Mouse (Mus musculus): Measurements from ENCODE around the gene Lysmd1.
A peak's percentile ranks its signal among the peaks of the same experiment; 100 is the strongest.

Gene Lysmd1

DNA sequence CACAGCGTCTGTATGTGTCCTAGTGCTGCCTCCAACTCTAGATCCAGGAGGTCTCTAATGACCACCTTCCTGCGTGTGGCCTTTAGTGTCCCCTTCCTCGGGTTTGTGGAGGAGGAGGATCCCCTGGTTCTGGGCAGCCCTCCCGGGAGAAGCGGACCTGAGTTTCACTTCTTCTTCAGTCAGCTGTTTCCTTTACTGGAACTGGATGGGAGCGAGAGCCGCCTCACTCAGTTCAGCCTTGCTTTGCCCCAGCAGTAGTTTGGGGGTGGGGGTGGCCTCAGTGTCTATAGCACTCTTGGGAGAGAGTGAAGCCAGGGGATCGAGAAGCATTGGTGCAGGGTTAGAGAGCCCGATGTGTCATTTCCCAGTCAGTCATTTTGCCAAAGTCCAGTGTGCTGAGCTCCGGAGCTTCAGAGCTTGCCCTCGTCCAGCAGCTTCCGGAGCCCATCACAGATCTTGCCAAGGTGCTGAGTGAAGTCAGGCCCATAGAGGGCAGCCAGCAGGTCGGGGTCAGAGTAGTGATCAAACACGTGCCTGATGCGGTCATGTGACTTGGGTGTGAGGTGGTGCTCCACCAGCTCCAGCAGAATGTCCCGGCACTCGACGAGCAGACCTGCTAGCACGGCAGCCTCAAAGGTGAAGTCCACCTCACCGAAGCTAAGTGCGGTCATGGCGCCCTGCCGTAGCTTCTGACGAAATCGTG, 5.8 kb downstream of the Lysmd1 start:
- peak; percentile 26 for DNase-seq

DNA sequence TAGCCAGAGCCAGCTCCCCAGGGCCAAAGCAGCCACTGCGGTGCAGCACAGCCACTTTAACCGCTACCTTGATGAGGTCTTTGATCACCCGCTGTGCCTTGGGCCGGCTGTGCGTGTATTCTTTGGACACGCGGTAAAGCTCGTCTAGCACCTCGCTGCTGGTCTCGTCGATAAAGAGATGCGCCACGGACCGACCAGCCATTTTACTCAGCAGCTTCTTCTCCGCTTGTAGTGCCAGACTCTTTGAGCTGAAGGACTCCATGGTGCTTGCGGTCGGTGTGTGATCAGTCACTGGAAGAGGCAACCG, 6.4 kb downstream of the Lysmd1 start:
- DNase-seq, result no peak

DNA sequence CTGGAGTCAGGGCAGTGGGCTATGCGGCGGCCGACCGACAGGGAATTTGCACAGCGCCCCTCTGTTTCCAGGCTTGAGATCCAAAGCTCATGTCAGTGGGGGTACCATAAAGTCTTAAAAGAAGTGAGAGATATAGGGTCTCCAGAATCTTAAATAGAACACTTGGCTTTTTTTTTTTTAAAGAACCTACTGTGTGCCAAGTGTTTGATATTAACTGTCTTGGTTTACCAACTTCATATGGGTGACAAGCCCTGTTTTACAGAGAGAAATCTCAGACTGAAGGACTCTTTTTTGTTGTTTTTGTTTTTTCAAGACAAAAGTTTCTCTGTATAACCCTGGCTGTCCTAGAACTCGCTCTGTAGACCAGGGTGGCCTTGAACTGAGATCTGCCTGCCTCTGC, 6.9 kb downstream of the Lysmd1 start:
- DNase-seq, result no peak

DNA sequence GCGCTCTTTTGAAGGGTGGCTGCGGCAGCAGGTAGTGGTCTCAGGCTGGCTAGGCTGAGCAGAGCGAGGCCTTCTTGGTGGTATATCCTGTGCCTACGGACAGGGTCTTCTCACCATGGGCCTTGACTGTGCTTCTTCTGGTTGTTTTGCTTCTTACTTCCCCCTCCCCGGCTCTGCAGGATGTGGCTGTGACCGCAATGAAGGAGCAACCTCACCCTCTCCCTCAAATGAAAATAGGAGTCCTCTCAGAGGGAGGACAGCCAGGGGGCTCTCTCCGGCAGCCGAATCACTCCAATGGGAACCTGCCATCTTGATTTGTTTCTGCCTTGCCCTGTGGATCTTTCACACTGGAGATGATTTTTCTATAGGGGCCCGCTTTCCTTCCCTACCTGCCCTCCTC, 7.6 kb downstream of the Lysmd1 start:
- DNase-seq, result peak; percentile 79

GRCm38 (mm10) chr3:95141952-95142616, 8.2 kb downstream of the Lysmd1 start, which contains the start of gene Tnfaip8l2:
Gene Tnfaip8l2, minus strand, starts transcription at chr3:95142360.
- DNase-seq, result peak; percentile 75

GRCm38 (mm10) chr3:95142617-95143011, 8.7 kb downstream of the Lysmd1 start:
- peak; percentile 94 for DNase-seq

GRCm38 (mm10) chr3:95147924-95148323, 14.0 kb downstream of the Lysmd1 start:
- no peak for DNase-seq

DNA sequence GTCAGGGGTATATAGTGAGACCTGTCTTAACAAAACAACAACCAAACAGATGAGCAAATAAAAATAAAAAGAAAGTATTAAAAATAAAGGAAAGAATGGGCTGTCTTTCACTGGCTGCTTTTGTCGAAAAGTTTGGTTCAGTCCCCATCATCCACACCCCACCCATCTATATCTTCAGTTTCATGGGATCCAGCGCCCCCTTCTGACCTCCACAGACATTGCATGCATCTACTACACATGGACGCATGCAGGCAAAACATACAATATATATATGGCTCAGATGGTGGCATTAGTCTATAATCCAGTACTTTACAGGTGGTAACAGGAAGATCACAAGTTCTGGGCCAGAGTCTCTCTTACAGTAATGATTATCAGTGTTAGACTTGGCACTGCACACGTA, 20.0 kb downstream of the Lysmd1 start:
- DNase-seq, result peak; percentile 82

DNA sequence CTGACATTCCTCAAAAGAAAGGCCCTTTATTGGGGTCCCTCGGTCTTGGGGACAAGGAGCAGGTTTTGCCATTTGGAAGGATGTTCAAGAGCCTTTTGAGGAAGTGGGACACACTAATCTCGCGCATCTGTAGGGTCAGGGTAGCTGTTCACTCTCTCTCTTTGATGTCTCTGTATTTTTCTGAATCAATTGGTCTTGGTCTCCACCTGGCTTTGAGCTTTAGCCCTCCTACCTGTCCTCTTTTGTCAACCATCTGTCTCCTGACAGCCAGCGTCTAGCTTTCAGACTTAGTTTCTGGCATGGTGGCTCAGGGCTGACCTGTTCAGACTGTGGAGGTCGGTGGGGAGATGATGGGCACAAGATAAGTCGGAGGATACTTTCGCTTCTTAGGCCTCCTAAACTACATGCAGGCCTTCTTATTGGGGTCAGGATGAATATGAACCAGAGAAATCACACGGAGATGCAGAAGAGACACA, 25.7 kb downstream of the Lysmd1 start:
- no peak for DNase-seq

GRCm38 (mm10) chr3:95159987-95160963, 26.4 kb downstream of the Lysmd1 start, which contains the start of gene Sema6c:
Gene Sema6c, plus strand, starts transcription at chr3:95160457.
- DNase-seq, result peak; percentile 90

DNA sequence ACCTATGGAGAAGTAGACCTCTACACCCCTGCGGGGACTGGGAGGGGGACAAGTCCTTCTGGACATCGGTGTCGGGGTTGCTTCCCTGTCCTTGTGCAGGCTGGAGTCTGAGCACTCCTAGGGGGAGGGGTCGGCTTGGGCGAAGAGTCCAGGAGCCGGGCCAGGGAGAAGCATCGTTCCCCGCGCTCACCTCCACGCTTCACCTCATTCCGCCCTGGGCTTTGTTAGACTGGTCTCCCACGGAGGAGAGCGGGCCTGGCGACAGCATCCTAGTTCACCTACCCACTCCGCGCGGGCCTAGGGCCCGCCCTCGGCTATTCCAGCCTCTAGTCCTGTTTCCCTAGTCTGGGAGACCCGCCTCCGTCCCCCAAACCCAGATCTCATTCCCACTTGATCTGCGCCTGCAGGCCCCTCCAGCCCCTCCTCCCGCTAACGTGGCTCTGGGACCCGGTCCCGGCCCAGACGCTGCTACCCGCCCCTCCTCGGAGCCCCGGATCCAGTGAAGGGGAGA, 27.2 kb downstream of the Lysmd1 start:
- peak; percentile 42 for DNase-seq

DNA sequence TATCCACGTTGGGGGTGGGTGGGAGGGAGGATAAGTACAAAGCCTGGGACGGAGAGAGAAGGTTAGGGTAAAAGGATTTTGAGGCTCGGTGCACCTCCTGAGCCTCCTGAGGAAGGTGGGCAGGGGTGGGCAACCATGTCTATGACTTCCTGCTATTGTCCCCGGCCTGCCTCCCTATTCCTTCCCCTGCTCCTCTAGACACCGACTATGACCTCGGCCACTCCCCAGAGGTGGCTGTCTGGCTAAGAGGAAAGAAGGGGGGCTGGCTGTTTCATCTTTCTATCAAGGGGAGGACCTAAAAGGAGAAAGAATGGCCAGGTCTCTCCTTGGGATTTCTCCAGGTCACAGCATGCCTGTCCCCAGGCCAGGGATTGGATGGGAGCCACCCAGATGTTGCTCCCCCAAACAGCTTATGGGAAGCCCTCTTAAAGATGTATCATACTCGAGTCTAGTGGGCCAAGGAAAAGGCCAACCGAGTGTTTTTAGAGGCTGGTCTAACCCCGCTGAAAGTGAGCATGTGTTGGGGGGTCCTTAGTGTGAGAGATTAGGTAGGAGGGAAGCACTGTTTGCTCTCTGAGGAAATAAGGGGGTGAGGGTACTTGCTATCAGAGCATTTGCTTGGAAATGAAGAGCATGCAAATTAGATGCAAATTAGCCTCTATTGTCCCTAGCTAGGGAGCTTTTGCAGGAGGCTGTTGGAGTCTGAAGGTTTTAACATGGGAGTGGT, 27.9 kb downstream of the Lysmd1 start:
- no peak for DNase-seq

- no peak for DNase-seq
These were observed 28.4 kb downstream of the Lysmd1 start for GRCm38 (mm10) chr3:95162345-95162628.

DNA sequence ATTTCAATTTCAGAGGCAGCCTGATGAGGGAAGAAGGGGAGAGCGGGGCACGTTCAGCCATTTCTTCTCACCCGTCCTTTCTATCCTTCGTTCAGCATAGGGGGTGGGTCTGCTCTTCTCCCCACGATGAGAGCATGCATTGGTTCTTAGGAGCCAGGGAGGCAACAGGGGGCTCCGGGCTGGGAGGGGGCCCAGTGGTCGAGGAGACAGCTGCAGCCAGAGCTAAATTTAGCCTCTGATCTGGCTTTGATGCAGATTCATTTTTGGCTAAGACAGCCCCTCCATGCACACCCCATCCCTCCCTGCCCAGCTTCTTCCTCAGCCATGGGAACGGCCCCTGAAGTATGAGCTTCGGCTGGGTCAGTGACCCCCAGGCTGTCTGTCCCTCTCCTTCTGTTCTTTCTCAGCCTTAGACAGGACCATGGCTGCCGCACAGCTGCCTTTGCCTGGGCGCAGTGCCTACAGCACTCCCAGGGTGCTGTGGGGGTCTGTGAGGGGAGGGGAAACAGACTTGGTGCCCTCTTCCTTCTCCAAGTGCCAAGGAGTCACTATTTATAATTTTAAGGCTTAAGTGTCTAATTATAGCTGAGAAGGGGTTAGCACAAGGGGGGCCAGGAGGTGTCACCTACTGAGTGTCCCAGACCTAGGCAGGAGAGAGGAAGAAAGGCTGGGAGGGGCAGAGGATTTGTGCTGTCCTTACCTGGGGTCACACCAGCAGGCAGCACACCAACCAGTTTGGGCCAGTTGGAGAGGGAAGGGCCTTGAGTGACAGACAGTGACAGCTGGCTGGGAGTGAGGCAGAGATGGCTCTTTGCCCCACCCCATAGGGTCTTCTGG, 29.7 kb downstream of the Lysmd1 start:
- DNase-seq, result no peak

DNA sequence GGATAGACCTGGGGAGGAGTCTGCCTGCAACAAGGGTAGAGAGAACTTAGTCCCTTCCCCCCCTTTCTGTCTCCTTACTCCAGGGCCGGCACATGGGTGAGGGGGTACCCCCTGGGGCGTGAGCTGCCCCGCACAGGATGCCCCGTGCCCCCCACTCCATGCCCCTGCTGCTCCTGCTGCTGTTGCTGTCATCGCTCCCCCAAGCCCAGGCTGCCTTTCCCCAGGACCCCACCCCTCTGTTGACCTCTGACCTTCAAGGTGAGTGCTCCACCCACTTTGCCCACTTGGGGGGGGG, 30.3 kb downstream of the Lysmd1 start:
- no peak for DNase-seq

- no peak for DNase-seq
These were observed 31.0 kb downstream of the Lysmd1 start for GRCm38 (mm10) chr3:95164840-95165239.

GRCm38 (mm10) chr3:95169996-95170395, 36.1 kb downstream of the Lysmd1 start:
- DNase-seq, result no peak

GRCm38 (mm10) chr3:95171105-95171504, 37.2 kb downstream of the Lysmd1 start:
- no peak for DNase-seq

GRCm38 (mm10) chr3:95172526-95173255, 38.8 kb downstream of the Lysmd1 start:
- peak; percentile 39 for DNase-seq

- DNase-seq, result peak; percentile 38
These were observed 39.5 kb downstream of the Lysmd1 start for GRCm38 (mm10) chr3:95173256-95173949.
